Mouse (Mus musculus) limb, embryonic 14.5 days (tissue): ENCODE data around the gene Polr1c. TPM values are rescaled to one million over a fixed set of nuclear protein-coding genes. Genes with fewer than 3 reads are reported as not detected.

Experiments
- ATAC-seq: fragments of 200-750 bp; cut with Nextera tagmentation; 2 replicates; pipeline ENCODE4 v1.8.0; 2017; ENCODE audit warnings: low read depth, moderate number of reproducible peaks, moderate TSS enrichment; ENCODE audit not compliant: low FRiP score
- DNase-seq: peaks from one replicate; pipeline ENCODE4 v3.0.0-alpha.2; 2015; ENCODE audit warnings: low spot score
- H3K27ac ChIP-seq: fragments of 300-500 bp; sonication (generic); replicated peaks from 2 replicates; pipeline ENCODE4 v1.5.1; 2014; ENCODE audit warnings: low read depth, mild to moderate bottlenecking, low read length, moderate library complexity, mixed read lengths
- H3K27me3 ChIP-seq: fragments of 300-500 bp; sonication (generic); 2 replicates; pipeline ENCODE4 v1.6.1; 2014; ENCODE audit warnings: low read length, mixed read lengths; ENCODE audit not compliant: control insufficient read depth, insufficient read depth
- H3K36me3 ChIP-seq: fragments of 300-500 bp; sonication (generic); 2 replicates; pipeline ENCODE4 v1.6.1; 2014; ENCODE audit warnings: mild to moderate bottlenecking, low read length, moderate library complexity, mixed read lengths; ENCODE audit not compliant: control insufficient read depth, insufficient read depth
- H3K4me1 ChIP-seq: fragments of 300-500 bp; sonication (generic); 2 replicates; pipeline ENCODE4 v1.6.1; 2014; ENCODE audit warnings: antibody characterized with exemption, low read length, mixed read lengths; ENCODE audit not compliant: control insufficient read depth, insufficient read depth
- H3K4me2 ChIP-seq: fragments of 300-500 bp; sonication (generic); replicated peaks from 2 replicates; pipeline ENCODE4 v1.6.1; 2014; ENCODE audit warnings: low read depth, mild to moderate bottlenecking, low read length, moderate library complexity; ENCODE audit not compliant: severe bottlenecking
- H3K4me3 ChIP-seq: fragments of 300-500 bp; sonication (generic); replicated peaks from 2 replicates; pipeline ENCODE4 v1.5.1; 2014; ENCODE audit warnings: low read length
- H3K9ac ChIP-seq: fragments of 300-500 bp; sonication (generic); 2 replicates; pipeline ENCODE4 v1.6.1; 2014; ENCODE audit warnings: mild to moderate bottlenecking, low read depth, low read length, moderate library complexity; ENCODE audit not compliant: severe bottlenecking
- H3K9me3 ChIP-seq: fragments of 300-500 bp; sonication (generic); 2 replicates; pipeline ENCODE4 v1.6.1; 2016; ENCODE audit warnings: low read length; ENCODE audit not compliant: control insufficient read depth
- POLR2A ChIP-seq: fragments of 200-500 bp; IDR thresholded peaks from 2 replicates; pipeline ENCODE4 v1.8.0; 2012; ENCODE audit warnings: inconsistent platforms, mild to moderate bottlenecking, moderate library complexity, borderline replicate concordance; ENCODE audit not compliant: insufficient read depth, insufficient read length; ENCODE audit errors: extremely low read depth
- WGBS: fragments of 180-500 bp; shearing (Covaris S2); extraction: QIAGEN DNeasy Blood & Tissue Kit; methylation state at CpG from one replicate; pipeline ENCODE4 v1.1.7; 2014; 5-methylcytosine and 5-hydroxymethylcytosine counted together
- microRNA counts: library from miRNA; unstranded; fragments of <30 nt; microRNA quantifications from one replicate; lab custom pipeline; 2016
- microRNA-seq: library from miRNA; unstranded; fragments of <30 nt; microRNA quantifications from one replicate; pipeline ENCODE4, GENCODE M21; 2016
- polyA plus RNA-seq, 2 experiments: library from polyadenylated mRNA; depleted of rRNA in 1 of 2; stranded (reverse) in 1 of 2; unstranded in 1 of 2; fragments of >200 nt; fragmentation: Nextera tagmentation in 1 of 2; extraction: Ambion mirVana in 1 of 2; gene quantifications; 2 replicates each; pipeline versions ENCODE4 v1.2.1 to v1.2.3; 2012 to 2014

Gene Polr1c
- polyA plus RNA-seq, 2 experiments = 87.5 to 120 TPM

DNA sequence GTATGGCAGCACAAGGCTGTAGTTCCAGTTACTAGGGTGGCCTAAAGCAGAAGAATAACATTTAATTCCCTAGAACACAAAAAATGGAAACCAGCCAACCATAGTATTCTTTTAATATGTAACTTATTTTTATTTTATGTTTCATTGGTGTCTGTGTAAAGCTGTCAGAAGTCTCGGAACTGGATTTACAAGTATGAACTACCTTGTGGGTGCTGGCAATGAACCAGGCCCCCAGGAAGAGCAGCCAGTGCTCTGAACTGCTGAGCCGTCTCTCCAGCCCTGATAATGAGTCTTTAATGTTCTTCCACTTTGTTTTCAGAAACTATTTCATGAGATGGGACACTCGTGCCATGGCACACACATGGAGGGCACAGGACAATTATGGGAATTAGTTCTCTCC, 37.3 kb downstream of the Polr1c start:
- no peak for DNase-seq
- no peak for ATAC-seq
- TF ChIP-seq POLR2A = no peak
- no peak overlapping the region for H3K27ac ChIP-seq
- H3K27me3 ChIP-seq = no peaks in the 10 kb centered on the region
- no peaks in the 10 kb centered on the region for H3K4me1 ChIP-seq
- 90% methylated on average over 3 of the region's 3 CpGs for WGBS
- no peak overlapping the region for H3K4me2 ChIP-seq
- H3K36me3 ChIP-seq = peaks cover 91% of the 10 kb centered on the region
- no peaks in the 10 kb centered on the region for H3K9me3 ChIP-seq
- no peak overlapping the region for H3K4me3 ChIP-seq
- H3K9ac ChIP-seq = no peak overlapping the region

DNA sequence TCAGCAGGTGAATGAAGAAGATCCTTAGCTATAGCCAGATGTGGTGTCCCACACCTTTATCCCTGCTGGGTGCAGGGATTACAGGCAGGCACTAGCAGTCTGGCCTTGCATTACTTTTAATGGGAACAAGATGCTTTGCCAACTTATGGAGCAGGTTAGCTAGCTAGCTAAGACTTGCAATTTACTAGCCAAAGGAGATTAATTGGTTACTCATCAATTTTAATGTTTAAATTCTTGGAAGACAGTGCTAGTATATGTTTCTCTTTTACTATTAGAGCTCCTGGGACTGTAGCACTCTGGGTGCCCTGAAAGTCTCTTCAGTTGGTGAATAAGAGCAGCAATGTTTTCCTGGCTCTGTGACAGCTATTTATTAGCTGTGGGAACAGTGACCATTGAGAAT, 41.2 kb downstream of the Polr1c start:
- Histone ChIP-seq H3K27me3 (no peaks in the 10 kb centered on the region), H3K9ac (no peak overlapping the region), H3K27ac (no peak overlapping the region), H3K36me3 (peaks cover 69% of the 10 kb centered on the region), H3K9me3 (no peaks in the 10 kb centered on the region), H3K4me1 (peaks cover 6% of the 10 kb centered on the region), H3K4me3 (no peak overlapping the region), H3K4me2 (no peak overlapping the region)
- DNase-seq = no peak
- ATAC-seq = no peak
- TF ChIP-seq POLR2A = no peak

DNA sequence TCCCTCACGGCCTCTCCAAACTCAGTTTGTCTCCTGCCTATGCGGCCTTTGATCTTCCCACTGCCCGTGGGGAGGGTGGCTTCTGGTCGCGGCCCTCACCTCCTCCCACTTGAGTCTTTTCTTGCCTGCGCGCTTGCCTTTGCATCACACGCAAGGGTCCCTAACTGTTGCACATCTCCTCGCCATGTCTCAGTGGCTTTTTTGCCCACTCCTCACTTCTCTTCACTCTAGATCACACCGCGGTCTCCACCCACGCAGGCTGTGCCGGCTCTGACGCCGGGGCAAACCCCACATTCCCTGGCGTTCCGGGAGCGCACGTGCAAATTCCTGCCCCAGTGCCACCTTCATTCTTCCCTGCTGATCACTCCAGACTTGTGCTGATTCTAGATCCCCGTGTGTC, 44.8 kb downstream of the Polr1c start:
- H3K36me3 ChIP-seq = peaks cover 47% of the 10 kb centered on the region
- peak overlapping the region; percentile 83 for H3K9ac ChIP-seq
- peaks cover 12% of the 10 kb centered on the region for H3K4me1 ChIP-seq

DNA sequence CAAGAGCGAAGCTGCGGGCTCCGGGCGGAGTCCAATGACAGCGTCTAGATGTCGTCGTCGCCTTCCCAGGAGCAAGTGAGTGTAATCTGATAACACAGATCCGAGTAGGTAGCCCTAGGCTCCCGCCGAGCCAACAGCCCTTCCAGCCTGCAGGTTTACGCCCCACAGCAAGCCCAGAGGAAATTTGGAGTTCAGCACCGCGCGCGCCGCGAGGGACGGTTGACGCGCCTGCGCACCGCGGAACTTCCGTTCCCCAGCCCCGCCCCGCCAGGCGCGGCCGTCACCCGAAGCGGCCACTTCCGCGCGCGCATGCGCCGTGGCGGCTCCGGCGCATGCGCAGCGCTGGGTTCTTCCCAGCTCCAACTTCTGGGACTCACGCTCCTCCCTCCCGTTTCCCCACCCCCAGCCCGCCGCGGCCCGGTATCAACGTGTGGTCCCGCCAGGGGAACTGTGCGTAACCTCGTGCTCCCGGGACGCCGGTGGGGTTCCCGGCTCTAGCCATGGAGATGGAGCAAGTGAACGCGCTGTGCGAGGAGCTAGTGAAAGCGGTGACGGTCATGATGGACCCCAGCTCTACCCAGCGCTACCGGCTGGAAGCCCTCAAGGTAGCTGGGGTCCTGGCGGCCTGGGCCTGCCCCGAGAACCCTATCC, 45.3 kb downstream of the Polr1c start, which contains the start of the genes Polh and Xpo5:
Gene Polh, minus strand, starts transcription at position 225 of the 651 bp plus-strand sequence.
Gene Xpo5, plus strand, starts transcription at position 362 of the 651 bp plus-strand sequence.
- Histone ChIP-seq H3K27me3 (no peaks in the 10 kb centered on the region), H3K9ac (peak within 1 kb of the TSS; percentile 83), H3K9me3 (no peaks in the 10 kb centered on the region), H3K36me3 (peaks cover 47% of the 10 kb centered on the region), H3K4me3 (peak within 1 kb of the TSS; percentile 90), H3K4me1 (peaks cover 12% of the 10 kb centered on the region), H3K27ac (peak within 1 kb of the TSS; percentile 64), H3K4me2 (peak within 1 kb of the TSS; percentile 84)
- peak; percentile 95 for DNase-seq
- ATAC-seq = peak; percentile 93
- 0 out of 2 replicates have a peak, but pooled peaks have one; percentile 47 for TF ChIP-seq POLR2A
- under 1% methylated on average over 52 of the region's 66 CpGs for WGBS

More for the DNA sequence above, 44.8 kb downstream of the Polr1c start:
- no peaks in the 10 kb centered on the region for H3K27me3 ChIP-seq
- under 1% methylated on average over 20 of the region's 20 CpGs for WGBS
- TF ChIP-seq POLR2A = no peak
- H3K4me3 ChIP-seq = peak overlapping the region; percentile 90
- peak overlapping the region; percentile 84 for H3K4me2 ChIP-seq
- DNase-seq = no peak
- ATAC-seq = no peak; the same call in 1 of the 2 replicates
- H3K27ac ChIP-seq = peak overlapping the region; percentile 64
- no peaks in the 10 kb centered on the region for H3K9me3 ChIP-seq

DNA sequence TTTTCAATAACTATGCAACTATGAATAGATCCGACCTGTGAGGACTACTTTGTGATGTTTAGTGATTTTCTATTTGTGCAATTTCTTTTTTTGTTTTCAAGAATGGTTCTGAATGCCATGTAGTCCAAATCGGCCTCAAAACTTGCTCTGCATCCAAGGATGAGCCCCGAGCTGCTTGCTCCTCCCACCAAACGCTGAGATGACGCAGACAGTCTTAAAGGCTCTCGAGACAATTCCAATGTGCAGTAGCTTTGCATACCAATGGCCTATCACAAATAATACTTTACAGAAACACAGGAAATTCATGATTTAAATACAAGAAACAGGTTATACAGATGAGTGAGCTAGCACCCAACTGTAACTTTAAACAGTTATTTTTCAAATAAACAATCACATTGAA, 46.7 kb downstream of the Polr1c start:
- ATAC-seq (no peak), DNase-seq (no peak)
- H3K4me2 ChIP-seq = peak overlapping the region; percentile 74
- H3K9ac ChIP-seq = peak overlapping the region; percentile 83; the same call in 1 of the 2 replicates
- H3K4me3 ChIP-seq = peak overlapping the region; percentile 90
- no peaks in the 10 kb centered on the region for H3K27me3 ChIP-seq
- no peak overlapping the region for H3K27ac ChIP-seq
- H3K4me1 ChIP-seq = peaks cover 12% of the 10 kb centered on the region
- no peaks in the 10 kb centered on the region for H3K9me3 ChIP-seq
- 73% methylated on average over 6 of the region's 6 CpGs for WGBS
- TF ChIP-seq POLR2A = no peak
- peaks cover 47% of the 10 kb centered on the region for H3K36me3 ChIP-seq

MicroRNAs within 50 kb of the gene (microRNA counts, 519-probe panel; counts per million panel counts)
- microRNA mmu-miR-693-3p (lab: Ali Mortazavi, UCI) = not detected
- microRNA mmu-miR-693-5p (lab: Ali Mortazavi, UCI) = not detected

Small RNA genes within 50 kb of the gene (microRNA-seq; reads per million reads assigned to microRNA genes)
- gene Mir693 = 0.92 reads per million

Other genes with a start within 250 kb of the Polr1c start
- gene Vegfa, start 215.7 kb downstream of the Polr1c start, polyA plus RNA-seq (2012; rRNA removed) = 306 and 353 TPM in 2 replicates
- gene Vegfa, start 215.7 kb downstream of the Polr1c start, polyA plus RNA-seq (2014; fragmentation: Nextera tagmentation; extraction: Ambion mirVana) = 5.3 and 6.0 TPM in 2 replicates
- gene Mrps18a, start 137.1 kb downstream of the Polr1c start, polyA plus RNA-seq (2012; rRNA removed) = 63.3 and 92.3 TPM in 2 replicates
- 121 and 132 TPM in 2 replicates for gene Mrps18a, start 137.1 kb downstream of the Polr1c start, polyA plus RNA-seq (2014; fragmentation: Nextera tagmentation; extraction: Ambion mirVana)
- gene Rsph9, start 103.8 kb downstream of the Polr1c start, polyA plus RNA-seq (2012; rRNA removed) = 10.1 and 13.2 TPM in 2 replicates
- 11.8 and 15.0 TPM in 2 replicates for gene Rsph9, start 103.8 kb downstream of the Polr1c start, polyA plus RNA-seq (2014; fragmentation: Nextera tagmentation; extraction: Ambion mirVana)
- gene Mad2l1bp, start 94.5 kb downstream of the Polr1c start, polyA plus RNA-seq (2012; rRNA removed) = 25.4 and 27.9 TPM in 2 replicates
- 32.1 and 32.7 TPM in 2 replicates for gene Mad2l1bp, start 94.5 kb downstream of the Polr1c start, polyA plus RNA-seq (2014; fragmentation: Nextera tagmentation; extraction: Ambion mirVana)
- 166 and 177 TPM in 2 replicates for gene Gtpbp2, start 87.0 kb downstream of the Polr1c start, polyA plus RNA-seq (2012; rRNA removed)
- 29.8 and 38.3 TPM in 2 replicates for gene Gtpbp2, start 87.0 kb downstream of the Polr1c start, polyA plus RNA-seq (2014; fragmentation: Nextera tagmentation; extraction: Ambion mirVana)
- 15.0 and 15.7 TPM in 2 replicates for gene Polh, start 45.4 kb downstream of the Polr1c start, polyA plus RNA-seq (2012; rRNA removed)
- 9.2 and 11.7 TPM in 2 replicates for gene Polh, start 45.4 kb downstream of the Polr1c start, polyA plus RNA-seq (2014; fragmentation: Nextera tagmentation; extraction: Ambion mirVana)
- gene Xpo5, start 45.3 kb downstream of the Polr1c start, polyA plus RNA-seq (2012; rRNA removed) = 49.7 and 52.8 TPM in 2 replicates
- gene Xpo5, start 45.3 kb downstream of the Polr1c start, polyA plus RNA-seq (2014; fragmentation: Nextera tagmentation; extraction: Ambion mirVana) = 45.0 and 48.8 TPM in 2 replicates
- 92.5 and 136 TPM in 2 replicates for gene Yipf3, start within 50 bp of the Polr1c start, polyA plus RNA-seq (2012; rRNA removed)
- 134 and 142 TPM in 2 replicates for gene Yipf3, start within 50 bp of the Polr1c start, polyA plus RNA-seq (2014; fragmentation: Nextera tagmentation; extraction: Ambion mirVana)
- gene Lrrc73, start 5.5 kb upstream of the Polr1c start, polyA plus RNA-seq (2012; rRNA removed) = 4.3 and 5.8 TPM in 2 replicates
- gene Lrrc73, start 5.5 kb upstream of the Polr1c start, polyA plus RNA-seq (2014; fragmentation: Nextera tagmentation; extraction: Ambion mirVana) = 1.4 and 2.0 TPM in 2 replicates
- 117 and 140 TPM in 2 replicates for gene Tjap1, start 35.0 kb upstream of the Polr1c start, polyA plus RNA-seq (2012; rRNA removed)
- gene Tjap1, start 35.0 kb upstream of the Polr1c start, polyA plus RNA-seq (2014; fragmentation: Nextera tagmentation; extraction: Ambion mirVana) = 50.6 and 64.7 TPM in 2 replicates
- gene Dlk2, start 49.4 kb upstream of the Polr1c start, polyA plus RNA-seq (2012; rRNA removed) = 20.8 and 24.2 TPM in 2 replicates
- 10.1 and 10.3 TPM in 2 replicates for gene Dlk2, start 49.4 kb upstream of the Polr1c start, polyA plus RNA-seq (2014; fragmentation: Nextera tagmentation; extraction: Ambion mirVana)
- gene Abcc10, start 80.3 kb upstream of the Polr1c start, polyA plus RNA-seq (2012; rRNA removed) = 15.5 and 20.9 TPM in 2 replicates
- 5.8 and 7.3 TPM in 2 replicates for gene Abcc10, start 80.3 kb upstream of the Polr1c start, polyA plus RNA-seq (2014; fragmentation: Nextera tagmentation; extraction: Ambion mirVana)
- 23.0 and 23.7 TPM in 2 replicates for gene Zfp318, start 135.7 kb upstream of the Polr1c start, polyA plus RNA-seq (2012; rRNA removed)
- 18.4 and 22.7 TPM in 2 replicates for gene Zfp318, start 135.7 kb upstream of the Polr1c start, polyA plus RNA-seq (2014; fragmentation: Nextera tagmentation; extraction: Ambion mirVana)
- 4.5 and 6.8 TPM in 2 replicates for gene Crip3, start 180.9 kb upstream of the Polr1c start, polyA plus RNA-seq (2012; rRNA removed)
- 1.4 and 3.1 TPM in 2 replicates for gene Crip3, start 180.9 kb upstream of the Polr1c start, polyA plus RNA-seq (2014; fragmentation: Nextera tagmentation; extraction: Ambion mirVana)
- gene Slc22a7, start 190.4 kb upstream of the Polr1c start, polyA plus RNA-seq (2012; rRNA removed) = not detected in 2 replicates
- gene Slc22a7, start 190.4 kb upstream of the Polr1c start, polyA plus RNA-seq (2014; fragmentation: Nextera tagmentation; extraction: Ambion mirVana) = not detected in 2 replicates
- 0.31 and 0.49 TPM in 2 replicates for gene Ttbk1, start 239.6 kb upstream of the Polr1c start, polyA plus RNA-seq (2012; rRNA removed)
- 0.06 and 0.12 TPM in 2 replicates for gene Ttbk1, start 239.6 kb upstream of the Polr1c start, polyA plus RNA-seq (2014; fragmentation: Nextera tagmentation; extraction: Ambion mirVana)
- 23.8 and 30.0 TPM in 2 replicates for gene Dnph1, start 248.7 kb upstream of the Polr1c start, polyA plus RNA-seq (2012; rRNA removed)
- 34.5 and 37.6 TPM in 2 replicates for gene Dnph1, start 248.7 kb upstream of the Polr1c start, polyA plus RNA-seq (2014; fragmentation: Nextera tagmentation; extraction: Ambion mirVana)